Mouse (Mus musculus): ENCODE measurements around the gene Ezh1. TPM values are rescaled to one million over a fixed set of nuclear protein-coding genes. Genes with fewer than 3 reads are reported as not detected.
A peak's percentile ranks its signal among the peaks of the same experiment; 100 is the strongest.

The Ezh1 gene
- polyA plus RNA-seq, 1 experiment, result 35.8 TPM

DNA sequence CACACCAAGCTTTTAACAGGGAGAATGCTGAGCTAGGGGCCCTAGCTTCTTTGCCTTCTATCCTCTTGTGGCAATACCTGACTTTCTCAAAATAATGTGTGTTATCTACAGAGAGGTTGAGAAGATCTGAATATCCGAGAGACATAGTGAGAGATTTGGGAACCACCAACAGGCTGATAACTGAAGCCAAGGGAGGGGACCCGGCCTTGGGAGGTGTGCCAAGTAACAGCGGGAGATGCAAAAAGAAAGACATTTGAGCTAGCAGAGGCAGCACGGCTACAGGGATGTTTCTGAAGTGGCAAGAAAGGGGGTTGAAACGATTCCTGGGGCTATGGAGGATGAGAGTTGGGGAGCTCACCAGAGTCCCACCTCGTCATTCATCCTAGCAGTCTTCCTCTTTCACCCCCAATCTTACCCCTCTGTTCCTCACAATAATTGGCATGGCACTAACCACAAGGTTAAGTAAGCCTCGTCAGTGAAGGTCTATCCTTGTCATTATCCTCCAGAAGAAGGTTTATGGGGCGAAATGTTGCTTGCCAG lies 3.2 kb upstream of the Ezh1 start:
- no peak overlapping the region for H3K27ac ChIP-seq (ENCODE audit: control insufficient read depth, insufficient read depth, low read depth, low read length, poor library complexity)

DNA sequence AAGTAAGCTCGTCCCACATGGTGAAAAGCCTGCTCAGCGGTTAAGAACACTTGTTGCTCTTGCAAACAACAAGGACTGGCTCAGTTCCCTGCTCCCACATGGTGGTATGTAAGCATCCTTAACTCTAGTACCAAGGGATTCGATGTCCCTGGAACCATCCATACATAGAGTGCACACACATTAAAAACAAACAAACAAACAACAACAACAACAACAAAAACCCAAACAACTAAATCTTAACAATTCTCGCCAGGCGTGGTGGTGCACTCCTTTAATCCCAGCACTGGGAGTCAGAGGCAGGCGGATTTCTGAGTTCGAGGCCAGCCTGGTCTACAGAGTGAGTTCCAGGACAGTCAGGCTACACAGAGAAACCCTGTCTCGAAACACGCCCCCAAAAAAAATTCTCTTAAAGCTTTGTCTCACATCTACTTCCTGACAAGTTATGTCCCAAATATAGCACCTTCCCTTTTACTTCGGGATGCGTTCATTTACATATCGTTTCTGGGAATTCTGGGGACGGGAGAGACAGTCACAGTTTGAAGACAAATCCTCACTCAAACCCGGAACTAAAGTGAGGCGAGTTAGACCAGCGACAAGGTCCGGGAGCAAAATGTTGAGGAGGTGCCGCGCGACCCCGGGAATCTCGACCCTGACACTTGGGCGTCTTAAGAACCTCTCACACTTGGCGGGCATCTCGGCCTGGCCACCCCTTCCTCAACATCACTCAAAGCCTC lies 765 bp downstream of the Ezh1 start:
- Histone ChIP-seq H3K27ac (ENCODE audit: control insufficient read depth, insufficient read depth, low read depth, low read length, poor library complexity) (peak overlapping the region; percentile 64), H3K4me1 (ENCODE audit: control insufficient read depth, insufficient read depth, low read length) (no peaks in the 10 kb centered on the region; the same call in 1 of the 2 replicates), H3K4me3 (replicated peaks; ENCODE audit: control insufficient read depth, low read depth, low read length) (peak overlapping the region; percentile 84)
- WGBS, result 19% methylated on average over 25 of the region's 25 CpGs
- TF ChIP-seq CTCF (IDR thresholded peaks at IDR 0.05; ENCODE audit: control insufficient read depth, insufficient read depth, low read length) (no peak), POLR2A (IDR thresholded peaks at IDR 0.05; ENCODE audit: borderline replicate concordance, control insufficient read depth, low read depth, low read length) (no peak)

More for the DNA sequence above, 3.2 kb upstream of the Ezh1 start:
- TF ChIP-seq CTCF (IDR thresholded peaks at IDR 0.05; ENCODE audit: control insufficient read depth, insufficient read depth, low read length), result no peak
- TF ChIP-seq POLR2A (IDR thresholded peaks at IDR 0.05; ENCODE audit: borderline replicate concordance, control insufficient read depth, low read depth, low read length), result no peak
- Histone ChIP-seq H3K4me1 (ENCODE audit: control insufficient read depth, insufficient read depth, low read length) (peaks cover 2% of the 10 kb centered on the region), H3K4me3 (replicated peaks; ENCODE audit: control insufficient read depth, low read depth, low read length) (no peak overlapping the region)
- WGBS, result 38% methylated on average over 8 of the region's 8 CpGs

DNA sequence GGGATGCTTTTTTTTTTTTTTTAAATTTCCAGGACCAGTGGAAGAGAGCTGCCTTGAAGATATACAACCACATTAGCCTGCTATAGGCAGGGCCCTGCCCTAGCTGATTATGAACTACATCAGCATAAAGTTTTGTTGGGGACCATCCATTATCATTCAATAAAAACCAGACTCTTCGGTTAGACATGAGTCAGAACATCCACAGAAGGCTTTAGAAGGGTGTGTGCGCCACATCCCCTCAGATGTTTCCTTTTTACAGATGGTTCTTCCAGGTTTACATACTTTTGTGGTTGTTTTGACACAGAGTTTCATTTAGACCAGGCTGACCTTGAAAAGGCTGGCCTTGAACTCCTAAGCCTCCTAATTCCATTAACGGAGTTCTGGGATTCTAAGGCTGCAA lies 1.9 kb downstream of the Ezh1 start:
- Histone ChIP-seq H3K4me1 (ENCODE audit: control insufficient read depth, insufficient read depth, low read length) (no peaks in the 10 kb centered on the region; the same call in 1 of the 2 replicates), H3K4me3 (replicated peaks; ENCODE audit: control insufficient read depth, low read depth, low read length) (no peak overlapping the region), H3K27ac (ENCODE audit: control insufficient read depth, insufficient read depth, low read depth, low read length, poor library complexity) (no peak overlapping the region)
- WGBS, result 55% methylated on average over 3 of the region's 3 CpGs
- TF ChIP-seq CTCF (IDR thresholded peaks at IDR 0.05; ENCODE audit: control insufficient read depth, insufficient read depth, low read length) (no peak), POLR2A (IDR thresholded peaks at IDR 0.05; ENCODE audit: borderline replicate concordance, control insufficient read depth, low read depth, low read length) (no peak)

DNA sequence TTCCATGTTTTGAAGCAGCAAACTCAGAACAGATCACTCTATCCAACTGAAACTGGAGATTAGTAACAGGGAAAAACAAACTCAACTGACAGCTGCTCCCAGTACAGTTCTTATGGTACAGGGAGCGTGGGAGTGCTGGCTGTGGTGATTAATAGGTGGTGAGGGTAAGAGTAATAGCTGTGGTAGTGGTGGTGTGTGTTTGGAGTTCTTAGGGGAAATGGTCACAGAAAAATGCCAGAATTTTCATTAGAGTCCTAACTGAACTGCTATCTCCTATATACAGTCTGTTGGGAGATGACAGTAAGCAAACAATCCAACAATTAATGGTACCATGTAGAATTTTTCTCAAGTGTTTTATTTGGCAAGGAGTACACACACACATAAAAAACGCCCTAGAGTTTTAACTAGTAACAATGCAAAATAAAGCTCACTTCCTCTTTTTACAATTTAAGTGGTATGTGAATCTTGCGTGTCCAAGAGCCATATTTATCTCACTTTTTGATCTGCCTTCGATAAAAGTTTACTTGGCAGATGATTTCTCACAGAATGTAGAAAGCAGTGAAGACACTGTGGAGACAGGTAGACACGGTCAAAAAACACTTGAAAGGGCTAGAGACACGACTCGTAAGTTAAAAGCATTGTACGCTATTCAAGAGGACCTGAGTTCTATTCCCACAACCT lies 4.8 kb downstream of the Ezh1 start:
- TF ChIP-seq CTCF (IDR thresholded peaks at IDR 0.05; ENCODE audit: control insufficient read depth, insufficient read depth, low read length) (no peak), POLR2A (IDR thresholded peaks at IDR 0.05; ENCODE audit: borderline replicate concordance, control insufficient read depth, low read depth, low read length) (no peak)
- H3K4me3 ChIP-seq (replicated peaks; ENCODE audit: control insufficient read depth, low read depth, low read length), result no peak overlapping the region
- no peak overlapping the region for H3K27ac ChIP-seq (ENCODE audit: control insufficient read depth, insufficient read depth, low read depth, low read length, poor library complexity)
- 43% methylated on average over 8 of the region's 8 CpGs for WGBS
- H3K4me1 ChIP-seq (ENCODE audit: control insufficient read depth, insufficient read depth, low read length), result no peaks in the 10 kb centered on the region; the same call in 1 of the 2 replicates

DNA sequence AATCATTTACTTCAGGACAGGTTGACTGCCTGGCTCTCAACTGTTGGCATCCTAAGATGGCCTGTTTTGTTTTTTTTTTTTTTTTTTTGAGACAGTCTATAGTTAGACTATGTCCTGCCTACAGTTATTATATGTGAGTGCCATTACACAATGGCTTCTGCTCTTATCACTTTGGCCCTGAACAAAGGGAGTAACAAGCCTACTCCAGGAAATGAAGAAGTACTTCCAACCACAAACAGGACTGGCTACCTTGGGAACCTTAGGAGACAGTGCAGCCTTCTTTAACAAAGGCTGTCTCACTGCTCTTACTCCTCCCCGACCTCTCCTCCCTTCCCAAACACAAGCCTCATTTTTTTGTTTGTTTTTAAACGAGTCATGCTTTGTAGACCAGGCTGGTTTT lies 5.4 kb downstream of the Ezh1 start:
- TF ChIP-seq POLR2A (IDR thresholded peaks at IDR 0.05; ENCODE audit: borderline replicate concordance, control insufficient read depth, low read depth, low read length) (no peak), CTCF (IDR thresholded peaks at IDR 0.05; ENCODE audit: control insufficient read depth, insufficient read depth, low read length) (no peak)
- WGBS, result 53% methylated on average over 2 of the region's 2 CpGs
- Histone ChIP-seq H3K4me3 (replicated peaks; ENCODE audit: control insufficient read depth, low read depth, low read length) (no peak overlapping the region), H3K4me1 (ENCODE audit: control insufficient read depth, insufficient read depth, low read length) (no peaks in the 10 kb centered on the region; the same call in 1 of the 2 replicates), H3K27ac (ENCODE audit: control insufficient read depth, insufficient read depth, low read depth, low read length, poor library complexity) (no peak overlapping the region)

DNA sequence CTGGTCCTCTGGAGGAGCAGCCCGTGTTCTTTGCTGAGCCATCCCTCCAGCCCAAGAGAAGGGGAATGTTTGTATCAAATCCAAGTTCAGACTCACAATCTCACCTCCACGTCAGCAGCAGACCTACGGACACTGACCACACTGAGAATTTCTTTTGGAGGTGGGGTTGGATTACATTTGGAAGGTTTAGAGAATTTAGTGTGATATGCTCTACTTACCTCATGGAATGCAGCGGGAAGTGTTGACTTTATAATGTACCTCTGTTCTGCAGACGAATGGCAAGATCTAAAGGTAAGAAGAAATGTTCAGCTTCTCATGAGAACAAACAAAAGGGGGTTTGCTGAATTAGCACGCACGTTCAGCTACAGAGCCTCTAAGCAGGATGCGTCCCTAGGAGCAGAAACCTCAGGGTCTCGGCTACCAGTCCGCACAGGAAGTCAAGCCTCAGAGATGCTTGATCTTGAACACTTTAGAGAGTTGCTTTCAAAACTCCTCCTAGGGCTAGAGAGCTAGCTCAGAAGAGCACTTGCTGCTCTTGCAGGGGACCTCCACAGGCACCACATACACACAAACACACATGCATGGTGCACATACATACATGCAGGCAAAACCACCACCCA lies 7.7 kb downstream of the Ezh1 start:
- no peak overlapping the region for H3K4me3 ChIP-seq (replicated peaks; ENCODE audit: control insufficient read depth, low read depth, low read length)
- 80% methylated on average over 10 of the region's 10 CpGs for WGBS
- no peaks in the 10 kb centered on the region for H3K4me1 ChIP-seq (ENCODE audit: control insufficient read depth, insufficient read depth, low read length)
- H3K27ac ChIP-seq (ENCODE audit: control insufficient read depth, insufficient read depth, low read depth, low read length, poor library complexity), result no peak overlapping the region
- TF ChIP-seq CTCF (IDR thresholded peaks at IDR 0.05; ENCODE audit: control insufficient read depth, insufficient read depth, low read length) (no peak), POLR2A (IDR thresholded peaks at IDR 0.05; ENCODE audit: borderline replicate concordance, control insufficient read depth, low read depth, low read length) (no peak)

DNA sequence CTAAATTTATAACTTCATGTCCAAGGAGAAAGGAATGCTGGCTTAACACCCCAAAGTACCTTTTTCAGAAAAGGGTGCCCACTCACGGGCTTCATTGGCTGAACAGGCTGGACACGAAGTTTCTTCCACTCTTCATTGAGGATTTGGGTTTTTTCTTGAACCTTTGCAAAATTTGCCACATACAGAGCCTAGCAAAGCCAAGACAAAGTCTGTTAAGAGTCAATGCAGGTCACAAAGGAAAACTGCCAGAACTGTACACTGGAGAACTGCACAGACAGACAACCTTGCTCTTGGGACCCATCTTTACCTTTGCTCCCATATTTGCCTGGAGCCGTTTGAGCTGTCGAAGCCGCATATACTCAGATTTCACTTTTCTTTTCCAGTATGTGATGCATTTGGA lies 9.3 kb downstream of the Ezh1 start:
- TF ChIP-seq CTCF (IDR thresholded peaks at IDR 0.05; ENCODE audit: control insufficient read depth, insufficient read depth, low read length) (no peak), POLR2A (IDR thresholded peaks at IDR 0.05; ENCODE audit: borderline replicate concordance, control insufficient read depth, low read depth, low read length) (no peak)
- Histone ChIP-seq H3K4me3 (replicated peaks; ENCODE audit: control insufficient read depth, low read depth, low read length) (no peak overlapping the region), H3K27ac (ENCODE audit: control insufficient read depth, insufficient read depth, low read depth, low read length, poor library complexity) (no peak overlapping the region), H3K4me1 (ENCODE audit: control insufficient read depth, insufficient read depth, low read length) (no peaks in the 10 kb centered on the region)
- 89% methylated on average over 5 of the region's 5 CpGs for WGBS

DNA sequence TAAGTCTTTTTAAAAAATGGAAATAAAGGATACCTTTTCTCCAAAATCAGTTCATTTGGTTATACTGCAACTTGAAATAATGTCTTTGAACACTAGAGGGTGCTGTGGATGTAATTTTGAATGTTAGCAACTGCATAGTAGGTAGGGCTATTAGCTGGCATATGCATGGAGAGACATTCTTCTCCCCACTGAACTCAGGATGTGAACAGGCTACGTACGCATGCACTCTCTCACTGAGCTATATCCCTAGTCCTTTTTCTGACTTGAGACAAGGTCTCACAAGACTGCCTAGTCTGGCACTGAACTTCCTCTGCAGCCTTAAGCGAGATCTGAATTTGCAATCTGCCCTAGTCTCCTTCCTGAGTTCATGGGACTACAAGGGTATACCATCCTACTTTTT lies 14.3 kb downstream of the Ezh1 start:
- Histone ChIP-seq H3K27ac (ENCODE audit: control insufficient read depth, insufficient read depth, low read depth, low read length, poor library complexity) (no peak overlapping the region), H3K4me3 (replicated peaks; ENCODE audit: control insufficient read depth, low read depth, low read length) (no peak overlapping the region), H3K4me1 (ENCODE audit: control insufficient read depth, insufficient read depth, low read length) (no peaks in the 10 kb centered on the region)
- TF ChIP-seq POLR2A (IDR thresholded peaks at IDR 0.05; ENCODE audit: borderline replicate concordance, control insufficient read depth, low read depth, low read length) (no peak), CTCF (IDR thresholded peaks at IDR 0.05; ENCODE audit: control insufficient read depth, insufficient read depth, low read length) (no peak)
- WGBS, result 48% methylated on average over 3 of the region's 3 CpGs

Data from bone marrow, adult 2 months (tissue).